Mouse (Mus musculus) heart, embryonic 11.5 days (tissue): ENCODE data around the gene Fam43b. TPM values are rescaled to one million over a fixed set of nuclear protein-coding genes. Genes with fewer than 3 reads are reported as not detected.
A peak's percentile ranks its signal among the peaks of the same experiment; 100 is the strongest.

ENCODE experiments used
- ATAC-seq: fragments of 200-750 bp; cut with Nextera tagmentation; replicated peaks from 2 replicates; pipeline ENCODE4 v1.8.0; 2017; ENCODE audit warnings: moderate library complexity; ENCODE audit not compliant: insufficient number of reproducible peaks, low FRiP score, low TSS enrichment
- H3K27ac ChIP-seq: fragments of 300-500 bp; sonication (generic); 2 replicates; pipeline ENCODE4 v1.5.1; 2014; ENCODE audit warnings: mild to moderate bottlenecking, low read depth, low read length
- H3K27me3 ChIP-seq: fragments of 300-500 bp; sonication (generic); 2 replicates; pipeline ENCODE4 v1.6.1; 2014; ENCODE audit warnings: mild to moderate bottlenecking, low read length, mixed read lengths; ENCODE audit not compliant: control insufficient read depth, insufficient read depth
- H3K36me3 ChIP-seq: fragments of 300-500 bp; sonication (generic); 2 replicates; pipeline ENCODE4 v1.6.1; 2014; ENCODE audit warnings: mild to moderate bottlenecking, low read length, moderate library complexity, mixed read lengths; ENCODE audit not compliant: control insufficient read depth, insufficient read depth
- H3K4me1 ChIP-seq: fragments of 300-500 bp; sonication (generic); 2 replicates; pipeline ENCODE4 v1.6.1; 2014; ENCODE audit warnings: low read length; ENCODE audit not compliant: control insufficient read depth, insufficient read depth
- H3K4me2 ChIP-seq: fragments of 300-500 bp; sonication (generic); 2 replicates; pipeline ENCODE4 v1.6.1; 2014; ENCODE audit warnings: mild to moderate bottlenecking, moderate library complexity
- H3K4me3 ChIP-seq: fragments of 300-500 bp; sonication (generic); 2 replicates; pipeline ENCODE4 v1.5.1; 2014; ENCODE audit warnings: low read depth, low read length
- H3K9ac ChIP-seq: fragments of 300-500 bp; sonication (generic); 2 replicates; pipeline ENCODE4 v1.6.1; 2014; ENCODE audit warnings: mild to moderate bottlenecking, low read depth, low read length, moderate library complexity
- H3K9me3 ChIP-seq: fragments of 300-500 bp; sonication (generic); replicated peaks from 2 replicates; pipeline ENCODE4 v1.6.1; 2016; ENCODE audit warnings: low read length; ENCODE audit not compliant: control insufficient read depth
- WGBS: fragments of 180-500 bp; shearing (Covaris S2); extraction: QIAGEN DNeasy Blood & Tissue Kit; methylation state at CpG from one replicate; pipeline ENCODE4 v1.1.7; 2014; ENCODE audit not compliant: insufficient replicate concordance; 5-methylcytosine and 5-hydroxymethylcytosine counted together
- polyA plus RNA-seq: library from polyadenylated mRNA; unstranded; fragments of >200 nt; fragmentation: Nextera tagmentation; extraction: Ambion mirVana; gene quantifications from 2 replicates; pipeline ENCODE4 v1.2.1, GENCODE M21; 2014

Gene Fam43b
- polyA plus RNA-seq, 1 experiment from 2014 or later: 0.07 TPM

DNA sequence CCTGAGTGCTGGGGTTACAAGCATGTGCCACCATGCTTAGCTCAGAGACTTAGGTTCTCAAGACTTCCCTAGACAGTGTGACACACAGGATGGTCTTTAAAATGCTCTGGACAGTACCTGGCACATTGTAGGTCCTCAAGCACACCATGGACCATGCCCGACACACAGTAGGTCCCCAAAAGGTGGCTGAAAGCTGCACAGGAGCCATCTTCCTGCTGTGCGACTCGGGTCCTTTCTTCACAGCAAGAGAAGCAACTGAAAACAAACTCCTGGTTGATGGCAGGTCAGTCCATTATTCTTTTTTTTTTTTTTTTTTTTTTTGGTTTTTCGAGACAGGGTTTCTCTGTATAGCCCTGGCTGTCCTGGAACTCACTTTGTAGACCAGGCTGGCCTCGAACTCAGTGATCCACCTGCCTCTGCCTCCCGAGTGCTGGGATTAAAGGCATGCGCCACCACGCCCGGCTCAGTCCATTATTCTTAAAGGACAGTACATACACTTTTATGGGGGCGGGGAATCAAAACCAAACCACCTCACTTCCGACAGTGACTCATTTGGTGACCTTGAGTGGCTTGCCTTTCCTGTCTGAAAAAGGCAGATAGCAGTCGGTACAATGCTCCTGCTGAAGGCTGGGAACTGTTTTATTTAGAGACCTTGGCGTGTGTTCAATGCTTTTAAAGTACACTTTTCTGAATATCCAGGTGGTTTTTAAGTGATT, 11.3 kb upstream of the Fam43b start:
- H3K4me2 ChIP-seq: no peak overlapping the region
- no peaks in the 10 kb centered on the region for H3K4me1 ChIP-seq
- ATAC-seq: no peak
- no peak overlapping the region for H3K9ac ChIP-seq
- WGBS: 66% methylated on average over 12 of the region's 13 CpGs
- H3K36me3 ChIP-seq: no peaks in the 10 kb centered on the region
- no peak overlapping the region for H3K27ac ChIP-seq
- peaks cover 13% of the 10 kb centered on the region; the same call in 1 of the 2 replicates for H3K27me3 ChIP-seq
- H3K4me3 ChIP-seq: no peak overlapping the region
- H3K9me3 ChIP-seq: no peaks in the 10 kb centered on the region

DNA sequence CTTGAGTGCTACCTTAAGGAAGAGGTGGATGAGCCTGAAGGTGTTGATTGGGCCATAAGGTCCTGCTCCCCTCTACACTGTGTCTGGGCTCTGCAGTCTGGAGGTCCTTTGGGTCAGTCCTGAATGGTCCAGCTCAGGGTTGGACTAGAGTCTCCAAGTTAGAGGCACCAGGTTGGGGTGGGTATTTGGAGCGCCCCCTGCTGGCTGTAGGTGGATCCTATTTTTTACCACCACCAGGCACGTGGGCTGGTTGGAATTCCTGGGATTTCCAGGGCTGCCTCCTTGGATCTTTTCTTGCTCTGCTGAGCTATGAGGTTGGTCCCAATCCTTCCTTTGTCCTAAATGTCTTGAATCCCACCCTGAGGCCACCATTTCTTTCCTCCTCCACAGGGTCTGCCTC, 8.5 kb upstream of the Fam43b start:
- Histone ChIP-seq H3K36me3 (no peaks in the 10 kb centered on the region), H3K4me1 (no peaks in the 10 kb centered on the region), H3K9me3 (no peaks in the 10 kb centered on the region), H3K27me3 (no peaks in the 10 kb centered on the region), H3K27ac (no peak overlapping the region), H3K9ac (no peak overlapping the region), H3K4me3 (no peak overlapping the region), H3K4me2 (no peak overlapping the region)
- WGBS: 0% methylated on average over 2 of the region's 2 CpGs
- no peak for ATAC-seq

DNA sequence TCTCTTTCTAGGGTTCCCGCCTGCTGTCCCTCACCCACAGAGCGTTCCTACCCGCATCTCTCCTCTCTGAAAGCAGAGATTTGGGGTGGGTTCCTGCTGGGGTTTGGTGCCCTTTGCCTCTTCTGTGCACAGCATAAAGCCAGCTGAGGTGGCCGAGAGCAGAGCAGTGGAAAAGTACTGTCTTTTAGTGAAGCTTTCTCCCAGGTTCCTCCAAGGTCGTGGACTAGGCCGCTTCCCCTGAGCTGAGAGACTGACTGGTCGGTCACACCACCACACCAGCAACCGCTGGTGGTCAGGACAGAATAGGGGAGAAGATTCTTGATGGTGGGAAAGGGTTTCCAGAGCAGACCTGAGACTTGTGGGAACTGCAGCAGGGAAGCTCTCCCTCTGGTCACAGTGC, 383 bp upstream of the Fam43b start:
- Histone ChIP-seq H3K4me3 (peak overlapping the region; percentile 29), H3K4me2 (peak overlapping the region; percentile 73), H3K27me3 (peaks cover 72% of the 10 kb centered on the region), H3K4me1 (peaks cover 11% of the 10 kb centered on the region), H3K36me3 (no peaks in the 10 kb centered on the region), H3K27ac (no peak overlapping the region), H3K9me3 (no peaks in the 10 kb centered on the region), H3K9ac (no peak overlapping the region)
- WGBS: 4% methylated on average over 8 of the region's 8 CpGs
- no peak for ATAC-seq

DNA sequence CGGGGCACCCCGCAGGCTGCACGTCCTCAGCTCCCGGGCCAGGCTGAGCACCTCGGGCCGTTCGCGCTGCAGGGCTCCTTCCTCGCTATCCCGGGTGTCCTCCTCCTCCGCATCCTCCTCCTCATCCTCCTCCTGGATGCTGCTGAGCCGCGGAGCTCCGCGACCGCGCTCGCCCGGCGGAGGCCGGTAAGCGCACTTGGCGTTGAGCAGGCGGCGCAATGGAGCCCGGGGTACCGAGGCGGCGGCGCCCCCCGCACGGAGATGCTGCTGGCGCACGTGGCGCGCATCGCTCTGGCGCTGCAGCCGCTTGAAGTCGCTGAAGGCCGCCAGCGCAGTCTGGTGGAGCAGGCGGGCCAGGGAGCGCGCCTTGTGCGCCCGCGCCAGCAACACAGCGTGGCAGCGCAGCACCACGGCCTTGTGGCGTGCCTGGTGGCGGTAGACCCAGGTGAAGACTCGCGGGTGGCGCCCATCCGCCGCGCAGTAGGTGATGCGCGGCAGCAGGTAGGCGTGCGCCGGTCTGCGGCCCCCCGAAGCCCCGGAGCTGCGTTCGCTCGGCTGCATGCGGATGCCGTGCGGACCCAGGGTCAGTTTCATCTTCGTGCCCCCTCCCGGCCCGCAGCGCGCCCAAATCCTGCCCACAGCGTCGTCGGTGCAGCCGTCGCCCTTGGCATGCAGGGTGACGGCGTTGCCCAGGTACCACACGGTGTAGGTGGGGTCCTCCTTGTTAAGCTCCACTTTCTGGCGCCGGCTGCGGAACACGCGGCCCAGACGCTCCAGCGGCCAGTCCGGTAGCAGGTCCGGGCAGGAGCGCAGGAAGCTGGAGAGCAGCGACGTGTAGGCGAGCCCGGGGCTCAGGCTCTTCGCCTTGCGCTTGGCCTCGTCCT, 999 bp downstream of the Fam43b start:
- 2% methylated on average over 86 of the region's 103 CpGs for WGBS
- Histone ChIP-seq H3K4me1 (peaks cover 11% of the 10 kb centered on the region), H3K36me3 (no peaks in the 10 kb centered on the region), H3K9ac (no peak overlapping the region), H3K27ac (no peak overlapping the region), H3K4me3 (peak overlapping the region; percentile 29), H3K4me2 (peak overlapping the region; percentile 73), H3K9me3 (no peaks in the 10 kb centered on the region), H3K27me3 (peaks cover 72% of the 10 kb centered on the region)
- ATAC-seq: 0 out of 2 replicates have a peak, but pooled peaks have one; percentile 31

DNA sequence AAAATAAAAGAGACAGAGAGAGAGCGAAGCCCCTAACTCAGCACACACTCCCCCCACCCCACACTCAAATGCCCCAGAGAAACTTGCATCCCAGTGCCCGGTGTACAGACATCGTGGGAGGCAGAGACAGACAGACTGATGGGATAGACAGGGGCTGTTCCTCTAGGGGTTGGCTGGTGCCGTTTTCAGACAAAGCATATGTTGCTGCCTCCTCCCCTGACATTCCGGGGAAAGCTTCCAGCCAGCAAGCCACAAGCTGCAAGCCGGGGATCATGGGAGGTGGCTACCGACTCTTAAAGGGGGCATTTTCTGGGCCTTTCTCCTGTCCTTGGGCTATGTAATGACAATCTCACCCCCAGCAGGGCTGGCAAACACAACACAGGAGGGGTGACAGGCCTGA, 2.6 kb downstream of the Fam43b start:
- H3K4me2 ChIP-seq: no peak overlapping the region
- peaks cover 66% of the 10 kb centered on the region for H3K27me3 ChIP-seq
- no peak overlapping the region for H3K27ac ChIP-seq
- no peak for ATAC-seq
- peaks cover 11% of the 10 kb centered on the region for H3K4me1 ChIP-seq
- H3K36me3 ChIP-seq: no peaks in the 10 kb centered on the region
- no peak overlapping the region for H3K9ac ChIP-seq
- H3K4me3 ChIP-seq: no peak overlapping the region
- H3K9me3 ChIP-seq: no peaks in the 10 kb centered on the region
- 46% methylated on average over 7 of the region's 7 CpGs for WGBS

DNA sequence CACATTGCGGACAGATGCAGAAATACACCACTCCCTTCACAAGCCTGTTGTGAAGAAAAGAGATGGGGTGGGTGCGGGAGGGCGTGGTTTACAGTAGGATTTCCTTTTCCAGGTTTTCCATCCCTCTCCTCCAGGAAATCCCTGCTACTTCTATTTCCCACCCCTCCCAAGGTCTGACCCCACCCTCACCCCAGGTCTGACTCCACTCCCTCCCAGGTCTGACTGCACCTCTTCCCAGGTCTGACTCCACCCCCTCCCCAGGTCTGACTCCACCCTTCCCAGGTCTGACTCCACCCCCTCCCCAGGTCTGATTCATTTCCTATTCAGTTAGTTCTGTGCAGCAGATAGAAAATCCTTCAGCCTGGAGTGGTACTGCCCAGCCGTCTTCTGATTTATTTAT, 12.5 kb downstream of the Fam43b start:
- no peak overlapping the region for H3K27ac ChIP-seq
- H3K9ac ChIP-seq: no peak overlapping the region
- no peaks in the 10 kb centered on the region for H3K36me3 ChIP-seq
- H3K4me1 ChIP-seq: no peaks in the 10 kb centered on the region
- ATAC-seq: no peak
- no peak overlapping the region for H3K4me3 ChIP-seq
- no peak overlapping the region for H3K4me2 ChIP-seq
- H3K27me3 ChIP-seq: peaks cover 14% of the 10 kb centered on the region; the same call in 1 of the 2 replicates
- H3K9me3 ChIP-seq: no peaks in the 10 kb centered on the region
- WGBS: 47% methylated on average over 4 of the region's 4 CpGs

DNA sequence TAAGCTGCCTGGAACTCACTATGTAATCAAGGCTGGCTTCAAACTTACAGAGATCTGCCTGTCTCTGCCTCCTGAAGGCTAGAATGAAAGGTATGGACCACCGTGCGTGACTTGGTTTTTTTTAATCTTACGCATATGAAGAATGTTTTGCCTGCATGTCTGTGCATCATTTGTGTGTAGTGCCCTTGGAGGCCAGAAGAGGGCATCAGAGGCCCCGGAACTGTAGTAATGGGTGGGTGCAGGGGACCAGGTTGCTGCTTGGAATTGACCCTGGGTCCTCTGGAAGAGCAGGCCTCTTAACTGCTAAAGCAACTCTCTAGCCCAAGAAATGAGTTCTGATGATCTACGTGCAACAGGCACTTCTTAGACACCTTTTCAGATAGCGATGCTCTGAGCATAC, 13.9 kb downstream of the Fam43b start:
- H3K36me3 ChIP-seq: no peaks in the 10 kb centered on the region
- no peak overlapping the region for H3K27ac ChIP-seq
- H3K4me2 ChIP-seq: no peak overlapping the region
- no peak for ATAC-seq
- 61% methylated on average over 6 of the region's 6 CpGs for WGBS
- H3K4me3 ChIP-seq: no peak overlapping the region
- no peaks in the 10 kb centered on the region for H3K9me3 ChIP-seq
- H3K4me1 ChIP-seq: no peaks in the 10 kb centered on the region
- H3K9ac ChIP-seq: no peak overlapping the region
- peaks cover 14% of the 10 kb centered on the region; the same call in 1 of the 2 replicates for H3K27me3 ChIP-seq

DNA sequence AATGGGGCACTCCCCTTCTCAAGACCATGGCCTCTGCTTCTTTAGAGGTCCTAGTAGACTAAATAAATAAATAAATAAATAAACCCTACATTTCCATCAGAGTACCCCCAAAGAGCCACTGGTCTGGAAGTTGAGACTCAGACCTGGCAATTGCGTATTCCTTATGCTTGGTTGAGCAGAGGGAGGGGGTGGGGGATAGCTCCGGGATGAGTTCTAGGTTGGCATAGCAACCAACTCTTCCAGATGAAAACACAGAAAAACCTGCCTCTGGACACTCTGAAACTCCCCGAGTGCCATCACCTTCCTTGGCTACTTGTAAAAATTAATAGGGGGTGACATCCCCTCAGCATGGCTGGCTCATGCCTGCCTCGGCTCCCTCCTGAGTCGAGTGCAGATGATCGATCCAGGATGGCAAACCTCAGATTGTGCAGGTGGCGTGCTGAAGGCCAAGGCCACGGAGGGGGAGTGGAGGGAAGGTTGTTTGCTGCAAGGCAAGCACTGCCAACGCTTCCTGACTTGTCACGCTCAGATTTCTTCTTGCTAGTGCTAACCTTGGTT, 16.1 kb downstream of the Fam43b start:
- no peak for ATAC-seq
- no peaks in the 10 kb centered on the region for H3K4me1 ChIP-seq
- H3K4me2 ChIP-seq: no peak overlapping the region
- no peak overlapping the region for H3K27ac ChIP-seq
- no peak overlapping the region for H3K9ac ChIP-seq
- H3K4me3 ChIP-seq: no peak overlapping the region
- no peaks in the 10 kb centered on the region for H3K9me3 ChIP-seq
- no peaks in the 10 kb centered on the region for H3K36me3 ChIP-seq
- 56% methylated on average over 10 of the region's 10 CpGs for WGBS
- peaks cover 12% of the 10 kb centered on the region; the same call in 1 of the 2 replicates for H3K27me3 ChIP-seq
